Mouse (Mus musculus) megakaryocyte, embryonic 14.5 days (primary cell): ENCODE measurements around the gene Gnat1. TPM values are rescaled to one million over a fixed set of nuclear protein-coding genes. Genes with fewer than 3 reads are reported as not detected.
"Not testable (repeated sequence)": the region's sequence is repeated elsewhere in the genome, so short reads cannot be mapped to it uniquely, and the experiment has no call there.

Experiments
- H3K27me3 ChIP-seq: replicated peaks from 2 replicates; pipeline ENCODE3; 2012; ENCODE audit warnings: inconsistent platforms
- H3K36me3 ChIP-seq: replicated peaks from 2 replicates; pipeline ENCODE3; 2012; ENCODE audit warnings: low read length, inconsistent platforms, mixed read lengths
- H3K4me1 ChIP-seq: 2 replicates; pipeline ENCODE4 v1.6.1; 2012; ENCODE audit warnings: inconsistent platforms
- H3K4me3 ChIP-seq: replicated peaks from 2 replicates; pipeline ENCODE3; 2012; ENCODE audit warnings: moderate library complexity, mild to moderate bottlenecking, inconsistent platforms
- H3K9me3 ChIP-seq: 2 replicates; pipeline ENCODE4 v1.6.1; 2012; ENCODE audit warnings: inconsistent platforms
- FLI1 ChIP-seq: IDR thresholded peaks from 2 replicates; pipeline ENCODE4 v1.6.1; 2012; ENCODE audit warnings: low read length, inconsistent platforms, mixed read lengths
- GATA1 ChIP-seq: IDR thresholded peaks from 3 replicates; pipeline ENCODE4 v1.6.1; 2012; ENCODE audit warnings: mixed read lengths, low read length, inconsistent platforms, borderline replicate concordance
- polyA plus RNA-seq: library from polyadenylated mRNA; stranded (reverse); fragments of >175 nt; gene quantifications from 2 replicates; pipeline ENCODE4 v1.2.3, GENCODE M21; 2012; ENCODE audit warnings: low replicate concordance; ENCODE audit not compliant: insufficient read depth

The Gnat1 gene
- polyA plus RNA-seq, 1 experiment = not detected

DNA sequence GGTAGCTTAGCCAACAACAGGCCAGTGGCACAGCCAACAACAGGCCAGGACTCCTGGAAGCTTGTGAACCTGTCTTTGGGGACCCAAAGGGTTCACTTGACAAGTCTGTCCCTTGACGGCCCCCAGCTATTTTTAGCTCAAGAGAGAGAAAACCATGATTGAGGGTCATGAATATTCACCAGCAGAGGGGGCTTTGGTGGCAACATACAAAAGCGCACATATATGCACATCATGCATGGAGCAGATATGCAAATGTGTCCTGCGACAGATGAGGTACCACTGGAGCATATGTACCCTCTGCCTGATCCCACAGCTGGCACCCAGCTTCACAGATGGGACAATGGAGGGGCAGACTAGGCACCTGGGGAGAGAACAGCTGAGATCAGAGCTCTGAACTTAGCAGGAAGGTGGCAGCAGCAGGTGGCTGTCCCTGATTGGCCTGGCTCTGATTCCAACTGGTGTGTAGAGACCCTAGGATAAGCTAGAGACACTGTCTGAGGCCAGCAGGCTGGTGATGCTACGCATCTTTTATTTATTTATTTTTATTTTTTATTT is 14.0 kb upstream of the Gnat1 start:
- peaks cover 4% of the 10 kb centered on the region; the same call in 1 of the 2 replicates for H3K4me1 ChIP-seq
- TF ChIP-seq FLI1 (no peak), GATA1 (no peak)
- no peak overlapping the region for H3K4me3 ChIP-seq
- H3K9me3 ChIP-seq = no peaks in the 10 kb centered on the region
- H3K36me3 ChIP-seq = no peaks in the 10 kb centered on the region
- H3K27me3 ChIP-seq = peaks cover 87% of the 10 kb centered on the region

DNA sequence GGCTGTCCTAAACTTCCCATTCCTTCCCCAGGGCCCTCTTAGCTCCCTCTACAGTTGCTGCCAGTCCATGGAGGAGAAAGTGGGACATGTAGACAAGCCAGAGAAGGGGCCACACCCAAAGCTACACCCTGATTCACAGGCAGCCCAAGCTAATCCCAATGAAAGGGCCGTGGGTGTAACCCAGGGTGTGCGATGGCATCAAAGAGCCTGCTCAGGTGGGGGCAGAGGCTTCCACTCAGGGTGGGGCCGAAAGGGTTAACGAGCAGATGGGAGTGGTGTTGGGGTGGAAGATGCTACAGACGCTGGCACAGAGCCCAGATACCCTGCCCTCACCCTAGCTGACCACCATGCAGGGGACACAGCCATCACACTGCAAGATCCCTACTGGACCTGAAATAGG is 13.3 kb upstream of the Gnat1 start:
- H3K9me3 ChIP-seq = no peaks in the 10 kb centered on the region
- peaks cover 89% of the 10 kb centered on the region for H3K27me3 ChIP-seq
- no peak overlapping the region for H3K4me3 ChIP-seq
- H3K36me3 ChIP-seq = no peaks in the 10 kb centered on the region
- TF ChIP-seq FLI1 = no peak
- no peak for TF ChIP-seq GATA1
- H3K4me1 ChIP-seq = peaks cover 4% of the 10 kb centered on the region; the same call in 1 of the 2 replicates

DNA sequence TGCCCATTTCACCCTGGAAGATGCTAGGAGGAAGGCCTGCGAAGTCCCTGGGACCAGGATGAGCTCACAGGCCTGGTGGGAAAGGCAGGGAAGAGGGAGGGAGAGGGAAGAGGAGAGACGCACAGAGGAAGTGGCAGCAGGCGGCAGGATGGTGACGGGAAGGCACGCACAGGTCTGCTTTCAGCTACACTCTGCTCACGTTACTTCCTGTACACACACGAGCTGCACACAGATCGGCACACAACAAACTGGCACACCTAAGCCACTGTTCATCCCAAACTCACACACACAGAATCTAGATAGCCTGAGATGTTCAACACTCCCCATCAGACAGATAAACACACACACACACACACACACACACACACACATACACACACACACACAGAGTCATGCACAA is 10.9 kb upstream of the Gnat1 start:
- H3K36me3 ChIP-seq = no peaks in the 10 kb centered on the region
- H3K4me3 ChIP-seq = peak overlapping the region; percentile 30
- H3K27me3 ChIP-seq = peaks cover 87% of the 10 kb centered on the region
- no peaks in the 10 kb centered on the region for H3K9me3 ChIP-seq
- H3K4me1 ChIP-seq = peaks cover 10% of the 10 kb centered on the region
- TF ChIP-seq GATA1 (no peak), FLI1 (no peak)

DNA sequence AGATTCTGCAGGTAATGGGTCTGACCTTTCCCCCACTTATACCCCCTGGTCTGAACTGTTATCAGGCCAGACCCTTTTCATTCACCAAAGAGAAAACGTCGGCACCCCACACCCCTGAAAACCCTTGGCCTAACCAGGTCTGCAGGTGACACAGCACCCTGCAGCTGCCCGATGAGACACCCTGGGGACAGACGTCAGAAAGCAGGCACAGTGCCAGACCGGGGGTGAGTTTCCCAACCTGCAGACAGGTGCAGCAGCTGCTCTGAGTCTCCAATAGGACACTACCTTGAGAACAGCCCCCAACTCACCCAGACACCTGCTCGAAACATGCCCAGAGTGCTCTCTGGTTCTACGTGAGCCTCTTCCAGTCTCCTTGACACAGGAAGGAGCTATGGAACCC is 9.4 kb upstream of the Gnat1 start:
- H3K36me3 ChIP-seq = no peaks in the 10 kb centered on the region
- peaks cover 10% of the 10 kb centered on the region for H3K4me1 ChIP-seq
- no peaks in the 10 kb centered on the region for H3K9me3 ChIP-seq
- peaks cover 91% of the 10 kb centered on the region for H3K27me3 ChIP-seq
- H3K4me3 ChIP-seq = no peak overlapping the region
- TF ChIP-seq GATA1 (no peak), FLI1 (no peak)

DNA sequence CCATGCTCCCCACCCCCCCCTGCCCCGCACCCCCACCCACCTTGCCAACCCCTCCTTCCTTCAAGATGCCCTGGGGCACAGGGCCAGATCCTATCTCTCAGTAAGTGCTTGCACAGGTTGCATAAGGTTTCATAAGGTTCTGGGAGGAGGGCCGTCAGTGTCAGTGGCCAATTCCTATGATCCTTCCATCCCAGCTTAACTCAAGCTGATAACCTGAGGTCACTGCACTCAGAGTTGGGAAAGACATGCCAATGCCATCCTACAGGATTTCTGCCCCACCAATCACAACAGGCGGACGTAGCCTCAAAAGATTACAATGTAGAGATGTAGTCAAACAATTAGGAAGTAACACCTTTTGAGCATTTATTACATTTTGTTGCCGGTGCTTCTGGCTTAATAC is 8.9 kb upstream of the Gnat1 start:
- Histone ChIP-seq H3K4me1 (peaks cover 10% of the 10 kb centered on the region), H3K36me3 (no peaks in the 10 kb centered on the region), H3K9me3 (no peaks in the 10 kb centered on the region), H3K27me3 (peaks cover 93% of the 10 kb centered on the region), H3K4me3 (no peak overlapping the region)
- no peak for TF ChIP-seq GATA1

DNA sequence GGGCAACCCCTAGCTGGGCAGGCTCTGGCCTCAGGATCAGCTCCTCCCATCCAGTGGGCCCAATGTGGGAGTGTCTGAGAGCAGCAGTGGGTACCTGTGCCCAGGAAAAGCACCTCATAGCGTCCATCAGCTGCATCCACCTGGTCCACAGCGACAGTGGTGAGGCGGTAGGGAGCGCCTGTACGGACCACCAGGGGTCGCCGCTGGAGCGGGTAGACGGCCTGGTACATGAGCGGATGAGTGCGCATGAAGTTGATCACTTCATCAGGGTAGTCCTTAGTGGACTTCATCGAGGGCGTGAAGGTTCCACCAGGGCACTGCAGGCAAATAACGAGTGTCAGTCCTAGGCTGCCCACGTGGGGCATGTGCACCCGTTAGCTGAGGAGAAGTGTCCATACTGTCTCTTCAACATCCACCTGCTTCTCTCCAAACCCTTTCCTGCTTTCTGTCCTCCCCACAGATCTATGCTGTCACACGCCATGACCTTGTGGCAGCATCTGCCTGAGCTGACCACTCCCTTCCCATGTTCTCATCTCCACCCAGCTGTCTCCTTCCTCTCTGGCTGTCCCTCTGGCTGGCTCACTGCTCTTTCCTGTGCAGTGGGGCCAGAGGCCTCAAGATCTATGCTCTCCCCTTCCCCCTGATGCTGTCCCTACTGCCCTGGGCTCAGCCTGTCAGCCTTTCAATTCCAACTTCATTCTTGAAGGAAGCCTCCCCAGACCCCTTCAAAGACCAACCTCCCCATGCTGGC is 5.9 kb upstream of the Gnat1 start:
- H3K36me3 ChIP-seq = no peaks in the 10 kb centered on the region
- peak overlapping the region; percentile 53 for H3K4me3 ChIP-seq
- H3K9me3 ChIP-seq = no peaks in the 10 kb centered on the region
- no peak for TF ChIP-seq GATA1
- TF ChIP-seq FLI1 = no peak
- H3K4me1 ChIP-seq = peaks cover 14% of the 10 kb centered on the region
- peaks cover 90% of the 10 kb centered on the region for H3K27me3 ChIP-seq

DNA sequence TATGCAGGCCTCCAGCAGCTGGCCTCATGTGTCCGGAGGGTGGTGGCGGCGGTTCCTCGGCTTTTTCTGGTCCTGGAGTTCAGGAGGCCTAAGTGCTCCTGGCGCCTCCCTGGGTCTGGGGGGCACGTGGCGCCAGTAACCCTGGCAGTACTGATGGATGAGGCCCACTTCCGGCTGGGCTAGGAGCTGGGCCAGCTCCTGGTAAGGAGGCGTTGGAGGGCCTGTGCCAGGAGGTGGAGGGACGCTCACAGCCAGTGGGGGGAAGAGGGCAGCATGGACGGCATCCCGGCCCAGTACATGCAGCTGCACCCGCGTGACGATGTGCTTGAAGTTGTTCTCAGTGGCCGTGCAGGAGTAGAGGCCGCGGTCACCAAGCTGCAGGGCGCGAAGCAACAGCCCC is 2.9 kb upstream of the Gnat1 start:
- H3K4me1 ChIP-seq = peaks cover 16% of the 10 kb centered on the region
- no peaks in the 10 kb centered on the region for H3K9me3 ChIP-seq
- TF ChIP-seq FLI1 (no peak), GATA1 (no peak)
- peak overlapping the region; percentile 23 for H3K4me3 ChIP-seq
- no peaks in the 10 kb centered on the region for H3K36me3 ChIP-seq
- H3K27me3 ChIP-seq = peaks cover 84% of the 10 kb centered on the region

DNA sequence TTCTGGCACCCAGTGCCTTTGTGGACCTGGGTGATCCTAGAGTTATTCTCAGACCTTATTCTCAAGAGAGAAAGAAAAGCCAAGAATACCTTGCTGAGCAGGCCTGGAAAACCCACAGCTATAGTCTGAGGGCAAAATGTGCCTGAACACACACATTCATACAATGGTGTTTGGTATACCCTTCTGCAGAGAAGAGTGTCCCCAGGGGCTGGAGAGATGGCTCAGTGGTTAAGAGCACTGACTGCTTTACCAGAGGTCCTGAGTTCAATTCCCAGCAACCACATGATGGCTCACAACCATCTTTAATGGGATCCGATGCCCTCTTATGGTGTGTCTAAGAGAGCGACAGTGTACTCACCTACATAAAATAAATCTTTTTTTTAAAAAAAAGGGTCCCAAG is 651 bp downstream of the Gnat1 start:
- H3K4me3 ChIP-seq = no peak overlapping the region
- no peaks in the 10 kb centered on the region for H3K9me3 ChIP-seq
- peaks cover 32% of the 10 kb centered on the region for H3K4me1 ChIP-seq
- TF ChIP-seq FLI1 = no peak
- H3K27me3 ChIP-seq = peaks cover 87% of the 10 kb centered on the region
- no peaks in the 10 kb centered on the region for H3K36me3 ChIP-seq

DNA sequence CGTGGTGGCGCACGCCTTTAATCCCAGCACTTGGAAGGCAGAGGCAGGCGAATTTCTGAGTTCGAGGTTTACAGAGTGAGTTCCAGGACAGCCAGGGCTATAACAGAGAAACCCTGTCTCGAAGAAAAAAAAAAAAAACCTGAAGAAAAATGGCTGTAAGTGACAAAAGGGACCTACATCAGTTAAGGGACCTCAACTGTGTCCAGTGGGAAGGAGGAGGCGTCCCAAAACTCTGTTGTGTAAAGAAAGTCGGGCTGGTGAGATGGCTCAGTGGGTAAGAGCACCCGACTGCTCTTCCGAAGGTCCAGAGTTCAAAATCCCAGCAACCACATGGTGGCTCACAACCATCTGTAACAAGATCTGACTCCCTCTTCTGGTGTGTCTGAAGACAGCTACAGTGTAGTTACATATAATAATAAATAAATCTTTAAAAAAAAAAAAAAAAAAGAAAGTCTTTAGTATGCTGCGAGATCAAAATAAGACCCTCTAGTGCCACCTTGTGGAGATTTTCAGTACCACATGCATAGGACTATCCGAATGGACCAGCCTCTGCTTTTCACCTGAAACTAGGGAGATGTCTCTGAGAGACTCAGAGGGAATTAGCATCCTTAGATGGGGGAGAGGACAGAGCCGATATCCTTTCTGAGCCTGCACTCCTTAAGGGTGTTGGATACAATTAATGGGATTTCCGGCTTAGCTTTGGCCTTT is 1.5 kb downstream of the Gnat1 start:
- Histone ChIP-seq H3K4me1 (peaks cover 32% of the 10 kb centered on the region), H3K27me3 (peaks cover 83% of the 10 kb centered on the region)
- not testable (repeated sequence) for H3K9me3 ChIP-seq, H3K36me3 ChIP-seq, H3K4me3 ChIP-seq

DNA sequence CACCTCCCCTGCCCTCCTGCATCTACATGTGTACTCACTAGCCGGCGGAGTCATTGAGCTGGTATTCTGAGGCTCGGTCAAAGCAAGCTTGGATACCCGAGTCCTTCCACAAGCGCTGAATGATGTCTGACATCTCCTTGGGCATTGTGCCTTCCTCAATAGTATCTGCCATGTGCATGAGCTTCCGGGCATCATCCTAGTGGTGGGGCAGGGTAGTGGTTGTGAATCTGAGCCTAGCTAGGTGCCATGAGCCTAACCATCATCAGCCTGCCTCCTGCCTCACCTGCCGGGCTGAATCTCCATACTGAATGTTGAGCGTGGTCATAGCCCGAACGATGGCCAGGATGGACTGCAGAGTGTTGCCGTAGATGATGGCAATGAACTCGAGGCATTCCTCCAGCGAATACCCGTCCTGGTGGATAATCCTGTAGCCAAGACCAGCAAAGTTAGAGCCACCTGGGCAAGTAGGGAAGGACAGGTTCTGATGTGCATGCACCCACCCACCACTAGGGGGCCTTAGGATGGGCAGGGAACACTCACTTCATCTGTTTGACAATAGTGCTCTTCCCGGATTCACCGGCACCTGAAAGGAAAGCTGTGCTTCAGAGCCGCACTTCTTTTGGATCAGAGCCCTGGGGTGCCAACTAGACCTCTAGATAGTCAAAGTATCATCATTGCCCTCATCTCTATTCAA is 2.3 kb downstream of the Gnat1 start:
- TF ChIP-seq FLI1 = no peak
- H3K4me3 ChIP-seq = peak overlapping the region; percentile 24
- no peaks in the 10 kb centered on the region for H3K36me3 ChIP-seq
- peaks cover 28% of the 10 kb centered on the region for H3K4me1 ChIP-seq
- H3K9me3 ChIP-seq = 0 out of 2 replicates have a peak, but pooled peaks cover 4% of the 10 kb centered on the region
- peaks cover 82% of the 10 kb centered on the region for H3K27me3 ChIP-seq
